Mouse (Mus musculus) c-Kit-positive CD71-negative TER-119-negative erythroid progenitor cells, embryonic 14.5 days (primary cell): Measurements from ENCODE around the gene Vipas39.
"Not testable (repeated sequence)": the region's sequence is repeated elsewhere in the genome, so short reads cannot be mapped to it uniquely, and the experiment has no call there.

ENCODE experiments used
- DNase-seq: peaks from one replicate; pipeline ENCODE4 v3.0.0-alpha.2; 2013; ENCODE audit warnings: low read depth

Gene Vipas39

DNA sequence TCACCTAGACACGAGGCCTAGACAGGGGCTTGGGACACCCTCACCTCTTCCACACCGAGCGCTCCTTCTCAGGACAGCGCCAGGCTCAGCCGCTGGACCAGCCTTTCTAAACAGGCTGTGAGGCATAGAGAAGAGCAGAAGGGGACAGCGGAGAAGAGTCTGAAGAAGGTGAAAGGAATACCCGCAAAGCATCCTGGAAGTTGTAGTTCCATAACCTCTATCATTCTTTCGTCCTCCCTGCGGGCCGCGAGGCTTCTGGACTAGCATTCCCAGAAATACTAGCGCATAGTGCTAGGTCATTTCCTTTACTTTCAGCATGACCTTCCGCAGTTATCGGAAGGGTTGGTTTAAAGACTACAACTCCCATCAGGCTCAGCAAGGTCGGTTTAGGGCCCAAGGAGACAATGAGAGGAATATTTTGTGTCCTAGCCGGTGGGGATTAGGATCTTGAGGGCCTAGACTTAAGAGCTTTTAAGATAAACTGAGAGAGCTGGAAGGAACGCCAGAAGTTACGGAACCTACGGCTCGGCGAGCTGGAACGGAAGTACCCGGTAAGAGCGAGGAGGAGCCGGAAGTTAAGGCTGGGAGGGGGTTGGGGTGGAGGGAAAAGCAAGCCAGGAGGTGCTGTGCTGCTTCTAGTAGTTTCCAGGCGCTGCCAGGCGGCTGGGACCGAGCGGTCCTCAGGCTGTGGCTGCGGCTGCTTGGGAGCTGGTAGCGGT, at the start of gene Vipas39, which contains the start of gene Ahsa1:
Gene Vipas39, minus strand, starts transcription at position 149 of the 719 bp plus-strand sequence.
Gene Ahsa1, plus strand, starts transcription at position 372 of the 719 bp plus-strand sequence.
- peak; percentile 93 for DNase-seq

DNA sequence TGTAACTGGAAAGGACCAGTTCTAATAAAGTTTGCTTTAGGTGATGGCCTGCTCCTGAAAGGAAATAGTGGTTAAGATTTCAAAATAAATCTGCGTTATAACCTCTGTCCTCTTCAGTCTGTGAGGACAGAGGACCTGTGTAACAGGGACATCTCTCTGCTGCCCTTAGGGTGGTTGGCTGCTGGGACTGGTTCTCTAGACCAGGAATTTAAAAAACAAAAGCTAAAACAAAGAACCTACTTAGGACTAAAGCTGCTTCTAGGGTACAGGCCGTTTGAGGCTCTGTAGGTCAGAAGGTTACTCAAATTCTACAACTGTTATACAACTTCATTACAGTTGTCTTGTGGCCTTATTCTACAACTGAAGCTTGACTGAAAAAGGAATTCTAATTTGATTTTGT, 47.0 kb upstream of the Vipas39 start:
- no peak for DNase-seq

DNA sequence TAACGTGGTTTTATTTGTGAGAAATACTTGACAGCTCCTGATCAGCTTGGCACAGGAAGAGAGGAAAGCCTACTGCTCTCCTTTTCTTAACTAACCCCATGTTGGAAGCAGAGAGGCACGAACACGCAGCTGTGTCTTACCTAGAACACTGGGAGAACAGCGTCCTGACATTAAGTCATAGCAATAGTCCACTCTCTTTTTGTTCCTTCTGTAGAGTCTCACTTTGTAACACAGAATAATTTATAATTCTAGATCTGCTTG, 40.5 kb upstream of the Vipas39 start:
- DNase-seq = not testable (repeated sequence)

DNA sequence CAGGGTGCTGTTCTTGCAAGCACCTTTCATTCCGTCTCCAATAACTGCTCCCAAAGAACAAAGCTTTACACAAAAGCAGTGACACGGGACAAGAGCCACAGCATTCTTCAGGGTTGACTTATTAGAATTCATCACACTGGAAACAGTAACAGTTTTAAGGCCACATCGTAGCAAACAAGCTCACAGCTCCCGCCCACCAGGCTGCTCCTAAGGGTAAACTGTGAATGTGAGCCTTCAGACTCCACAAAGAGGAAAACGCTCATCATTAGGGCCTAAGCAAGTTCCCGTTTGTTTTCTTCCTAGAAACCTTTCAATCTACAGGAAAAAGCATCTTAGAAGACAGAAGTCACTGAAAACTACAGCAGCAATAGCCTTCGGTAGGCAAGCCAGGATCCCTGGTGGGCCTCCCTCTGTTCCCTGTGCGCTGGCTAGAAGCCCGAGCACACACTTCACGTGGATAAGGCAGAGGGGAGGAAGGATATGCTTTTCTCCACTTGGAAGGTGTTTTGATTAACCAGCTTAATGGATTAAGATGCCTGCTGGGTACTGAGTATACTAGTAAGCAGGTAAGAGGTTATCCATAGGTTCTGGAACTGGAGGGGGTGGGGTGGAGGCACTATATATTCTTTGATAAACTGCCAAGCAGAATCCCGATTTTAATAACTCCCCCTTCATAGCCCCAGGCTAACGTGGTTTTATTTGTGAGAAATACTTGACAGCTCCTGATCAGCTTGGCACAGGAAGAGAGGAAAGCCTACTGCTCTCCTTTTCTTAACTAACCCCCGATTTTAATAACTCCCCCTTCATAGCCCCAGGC, 39.9 kb upstream of the Vipas39 start:
- DNase-seq = no peak

DNA sequence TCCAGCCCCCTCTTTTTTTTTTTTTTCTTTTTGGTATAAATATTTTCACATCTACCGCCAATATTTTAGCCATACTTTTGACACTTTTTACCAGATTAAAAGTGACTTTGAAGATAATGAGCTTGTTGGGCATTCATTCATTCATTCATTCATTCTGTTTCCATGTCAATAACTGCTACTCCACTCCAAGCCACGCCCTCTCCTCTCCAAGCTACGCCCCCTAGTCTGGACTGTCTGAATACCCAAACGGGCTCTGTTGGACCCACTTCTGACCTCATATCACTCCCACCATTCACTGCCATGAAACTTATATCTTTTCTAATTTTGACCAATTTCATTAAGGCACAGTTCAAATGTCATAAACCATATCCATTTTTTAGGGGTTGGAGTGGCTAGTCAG, 35.1 kb upstream of the Vipas39 start:
- DNase-seq = no peak

DNA sequence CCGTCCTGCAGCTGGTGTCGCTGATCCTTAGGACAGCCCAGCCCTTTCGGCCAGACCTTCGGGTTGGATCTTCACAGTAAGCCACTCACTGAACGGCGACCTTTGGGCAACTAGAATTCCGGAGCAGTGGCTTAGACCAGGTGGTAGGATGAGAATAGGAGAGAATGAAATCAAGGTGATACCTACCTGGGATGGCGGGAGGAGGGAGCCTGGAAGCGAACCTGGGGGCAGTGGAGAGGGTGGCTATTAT, 34.3 kb upstream of the Vipas39 start:
- DNase-seq = no peak

DNA sequence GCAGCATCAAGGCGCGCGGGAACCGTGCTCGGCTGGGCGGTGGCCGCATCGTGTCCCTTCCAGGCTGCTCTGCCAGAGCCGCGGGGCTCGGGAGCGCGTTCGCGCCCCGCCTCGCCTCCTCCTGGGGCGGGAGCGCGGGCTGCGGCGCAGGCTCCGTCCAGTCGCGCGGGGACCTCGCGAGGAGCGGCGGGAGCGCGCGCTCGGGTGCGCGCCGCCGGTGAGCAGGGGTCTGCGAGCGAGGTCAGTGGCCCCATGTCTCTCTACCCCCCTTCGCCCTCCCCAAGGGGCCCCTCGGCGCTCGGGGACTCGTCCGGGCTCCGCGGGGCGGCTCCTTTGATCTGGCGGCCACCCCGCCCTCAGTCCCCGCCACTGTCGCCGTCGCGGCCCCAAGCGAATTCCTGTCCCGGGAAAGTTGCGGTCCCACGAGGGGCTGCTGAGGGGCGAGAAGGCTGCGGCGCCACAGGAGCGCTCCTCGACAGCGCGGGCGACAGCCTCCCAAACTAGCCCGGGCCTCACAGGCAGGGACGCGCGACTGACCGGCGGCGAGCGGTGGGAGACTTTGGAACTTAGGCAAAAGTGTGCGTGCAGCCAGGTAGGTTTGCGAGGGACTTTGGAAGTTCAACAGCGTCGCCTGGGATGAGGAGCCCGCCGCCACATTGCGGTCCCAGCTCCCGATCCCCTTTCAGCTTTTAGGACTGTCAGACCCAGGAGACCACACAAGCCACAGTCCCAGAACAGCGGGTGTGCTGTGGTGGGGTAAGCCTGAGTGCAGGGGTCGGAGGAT, 33.8 kb upstream of the Vipas39 start, which contains the start of gene Ism2:
Gene Ism2, minus strand, starts transcription at position 49 of the 784 bp plus-strand sequence.
- DNase-seq = no peak

DNA sequence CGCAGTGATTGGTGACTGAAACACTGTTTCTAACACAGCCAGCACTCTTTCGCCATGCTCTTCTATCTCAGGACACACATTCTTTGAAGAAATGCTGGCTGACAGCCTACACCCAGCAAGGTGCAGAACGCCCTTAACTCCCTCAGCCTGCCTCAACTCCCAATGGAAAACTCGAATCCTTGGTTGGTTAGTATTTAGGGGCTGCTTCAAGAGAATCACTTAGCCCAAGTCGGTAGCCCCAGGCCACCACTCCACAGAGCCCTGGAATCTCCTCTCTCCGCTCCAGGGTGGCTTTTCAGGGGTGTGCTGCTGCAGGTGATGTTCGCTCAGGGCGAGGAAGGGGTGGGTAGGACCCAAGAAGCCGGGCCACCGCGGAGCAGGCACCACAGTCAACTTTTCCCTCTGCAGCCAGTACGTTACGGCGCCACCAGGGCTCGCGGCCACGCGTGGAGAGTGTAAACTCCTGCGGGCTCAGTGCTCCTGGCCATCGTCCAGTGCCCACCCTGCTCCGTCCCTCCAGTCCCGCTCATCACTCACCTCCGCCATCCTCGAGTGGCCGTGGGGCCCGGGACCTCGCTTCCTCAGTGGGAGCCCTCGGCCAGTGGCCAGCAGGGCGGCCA, 33.1 kb upstream of the Vipas39 start:
- DNase-seq = no peak

DNA sequence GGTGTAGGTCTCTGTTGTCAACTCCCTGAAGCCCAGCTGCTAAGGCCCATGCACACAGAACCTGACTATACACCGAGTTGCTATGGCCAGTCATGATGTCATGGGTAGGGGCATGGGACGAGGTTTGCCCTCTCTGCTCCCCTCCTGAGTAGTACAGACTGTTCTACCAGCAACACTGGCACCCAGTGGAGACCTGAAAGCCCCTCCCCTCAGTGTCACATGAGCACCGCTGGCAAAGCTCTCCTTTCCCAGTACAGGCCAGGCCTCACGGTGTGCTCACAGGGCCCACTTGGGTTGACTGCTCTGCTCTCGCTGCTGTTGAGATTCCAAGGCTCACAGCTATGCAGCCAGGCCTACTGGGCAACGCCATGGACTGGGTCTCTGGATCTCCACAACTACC, 27.9 kb upstream of the Vipas39 start:
- no peak for DNase-seq

DNA sequence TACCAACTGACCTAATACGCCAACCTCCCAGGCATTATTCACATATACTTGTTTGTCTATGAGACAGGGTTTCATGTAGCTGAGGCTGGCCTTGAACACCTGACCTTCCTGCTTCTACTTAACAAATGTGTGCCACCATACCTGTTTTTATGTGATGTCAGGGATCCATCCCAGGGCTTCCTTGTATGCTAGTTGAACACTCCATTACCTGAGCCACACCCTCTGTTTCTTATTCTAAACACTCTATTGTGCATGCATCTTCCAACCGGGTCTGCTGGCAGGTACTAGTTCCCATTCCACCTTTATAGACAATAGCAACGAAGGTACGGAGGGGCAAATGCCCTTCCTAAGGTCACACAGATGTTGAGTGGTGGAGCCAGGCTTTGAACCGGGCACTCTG, 23.0 kb upstream of the Vipas39 start:
- DNase-seq = no peak

DNA sequence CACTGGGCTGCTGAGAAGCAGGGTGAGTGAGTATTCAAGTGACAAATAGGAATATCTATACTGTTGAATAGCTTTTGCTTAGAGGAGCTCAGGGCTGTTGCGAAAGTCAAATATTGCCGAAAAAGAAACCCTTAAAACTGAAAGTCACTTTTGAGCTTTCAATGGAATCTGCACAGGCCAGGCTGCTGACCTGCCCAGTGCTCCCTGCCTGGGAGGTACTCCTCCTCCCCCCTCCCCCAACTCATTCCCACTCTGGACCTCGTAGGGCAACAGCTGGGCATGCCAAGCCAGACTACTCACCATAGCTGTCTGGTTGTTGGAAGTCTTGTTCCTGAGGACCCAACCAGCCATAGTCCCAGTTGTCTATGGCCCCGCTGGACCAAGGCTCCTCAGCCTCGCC, 18.7 kb upstream of the Vipas39 start:
- DNase-seq = no peak

DNA sequence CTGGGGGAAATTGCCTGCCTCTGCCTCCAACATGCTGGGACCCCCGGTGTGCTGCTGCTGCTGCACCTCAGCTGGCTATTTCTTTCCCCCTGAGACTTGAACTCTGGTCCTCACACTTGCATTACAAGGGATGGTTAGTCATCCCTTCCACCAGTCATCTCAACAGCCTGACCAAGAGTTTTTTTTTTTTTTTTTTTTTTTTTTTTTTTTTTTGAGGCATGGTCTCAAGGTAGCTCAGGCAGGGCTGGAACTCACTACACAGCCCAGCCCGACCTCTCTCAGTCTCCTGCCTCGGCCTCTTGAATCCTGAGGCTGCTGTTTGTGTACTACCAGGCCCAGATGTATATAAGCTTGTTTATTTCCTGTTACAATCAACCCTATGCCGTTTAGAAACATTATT, 18.2 kb upstream of the Vipas39 start:
- no peak for DNase-seq

DNA sequence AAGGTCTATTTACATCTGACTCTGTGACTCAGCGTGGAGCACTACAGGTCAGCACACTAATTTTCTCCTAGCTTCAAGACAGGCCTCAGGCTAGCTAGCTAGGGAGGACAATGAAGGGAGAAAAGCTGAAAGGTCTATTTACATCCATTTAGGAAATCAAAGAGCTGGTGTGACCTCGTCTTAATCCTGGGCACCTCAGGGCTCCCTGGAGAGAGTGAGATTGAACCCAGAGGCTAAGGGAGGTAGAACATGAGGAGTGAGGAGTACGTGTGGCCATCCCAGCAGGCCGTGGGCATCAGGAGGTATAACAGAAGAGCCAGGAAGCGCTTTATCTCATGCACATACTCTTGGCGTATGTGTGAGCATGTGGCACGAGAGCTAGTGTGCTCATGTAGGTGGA, 17.6 kb upstream of the Vipas39 start:
- no peak for DNase-seq

DNA sequence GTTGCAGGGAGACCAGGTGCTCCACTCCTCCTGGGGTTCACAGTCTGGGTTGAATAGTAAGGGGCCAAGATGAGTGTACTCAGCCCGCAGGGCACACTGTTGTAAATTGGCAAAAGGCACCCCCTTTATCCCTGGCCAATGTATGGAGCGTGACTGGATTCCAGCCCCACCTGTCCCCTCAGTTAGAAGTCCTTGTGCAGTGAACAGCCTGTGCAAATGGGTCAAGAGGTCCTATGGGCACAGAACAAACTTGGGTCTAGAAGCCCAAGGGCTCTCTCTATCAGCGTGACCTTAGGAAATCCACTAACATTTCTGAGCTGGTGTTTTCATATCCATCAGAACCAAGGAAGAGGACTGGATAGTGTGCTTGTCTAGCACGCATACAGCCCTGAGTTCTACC, 16.7 kb upstream of the Vipas39 start:
- no peak for DNase-seq

DNA sequence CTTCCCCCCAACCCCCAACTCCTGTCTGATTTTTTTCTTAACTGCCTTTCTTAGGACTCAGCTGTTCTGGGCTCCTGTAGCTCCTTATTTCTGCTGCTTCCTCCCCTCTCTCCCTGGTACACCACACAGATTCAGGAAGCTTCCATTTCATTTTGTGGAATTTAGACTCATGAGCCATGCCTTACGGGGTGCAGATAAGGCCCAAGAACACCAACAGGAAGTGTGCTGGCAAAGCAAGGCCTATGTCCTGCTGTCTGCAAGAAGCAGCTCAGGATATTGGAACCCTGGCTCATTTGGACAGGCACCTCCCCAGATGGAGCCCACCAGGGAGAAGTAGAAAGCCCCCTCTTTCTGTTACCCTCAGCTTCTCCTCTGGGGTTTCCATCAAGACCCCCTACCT, 15.7 kb upstream of the Vipas39 start:
- DNase-seq = no peak

DNA sequence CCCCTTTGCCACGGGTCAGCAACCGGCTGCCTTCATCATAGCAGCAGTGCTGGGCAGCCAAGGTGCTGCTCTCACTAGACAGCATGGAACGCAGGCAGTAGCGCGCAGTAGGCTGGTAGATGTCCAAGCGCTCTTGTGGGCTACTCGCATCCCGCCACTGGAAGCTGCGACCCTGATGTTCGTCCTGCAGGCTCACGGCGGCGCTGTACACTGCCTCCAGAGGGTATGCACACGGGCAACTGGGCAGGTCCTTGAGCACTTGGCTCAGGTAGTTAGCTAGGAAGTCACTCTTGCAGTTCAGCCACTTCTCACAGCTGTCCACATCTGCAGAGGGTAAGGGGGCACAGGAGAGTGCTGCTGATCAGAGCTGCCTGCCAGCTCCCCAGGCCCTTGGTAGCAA, 13.8 kb upstream of the Vipas39 start:
- no peak for DNase-seq

DNA sequence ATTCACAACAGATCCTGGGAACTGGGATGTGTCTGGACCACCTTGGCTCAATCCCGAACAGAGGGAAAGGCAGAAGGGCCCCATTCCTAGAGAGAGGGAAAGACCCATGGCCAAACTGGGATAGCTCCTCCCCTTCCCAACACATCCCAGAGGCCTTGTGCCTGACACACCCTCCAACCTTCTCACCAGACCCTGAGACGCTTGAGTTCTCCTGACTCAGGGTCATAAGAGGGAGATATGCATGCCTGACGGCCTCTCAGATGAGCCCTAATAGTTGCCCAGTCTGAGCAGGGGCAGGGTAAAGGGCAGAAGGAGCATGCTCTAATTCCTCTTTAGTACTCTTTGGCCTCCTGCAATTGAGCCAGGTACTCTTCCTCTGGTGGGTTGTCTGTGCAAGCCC, 13.3 kb upstream of the Vipas39 start:
- no peak for DNase-seq

DNA sequence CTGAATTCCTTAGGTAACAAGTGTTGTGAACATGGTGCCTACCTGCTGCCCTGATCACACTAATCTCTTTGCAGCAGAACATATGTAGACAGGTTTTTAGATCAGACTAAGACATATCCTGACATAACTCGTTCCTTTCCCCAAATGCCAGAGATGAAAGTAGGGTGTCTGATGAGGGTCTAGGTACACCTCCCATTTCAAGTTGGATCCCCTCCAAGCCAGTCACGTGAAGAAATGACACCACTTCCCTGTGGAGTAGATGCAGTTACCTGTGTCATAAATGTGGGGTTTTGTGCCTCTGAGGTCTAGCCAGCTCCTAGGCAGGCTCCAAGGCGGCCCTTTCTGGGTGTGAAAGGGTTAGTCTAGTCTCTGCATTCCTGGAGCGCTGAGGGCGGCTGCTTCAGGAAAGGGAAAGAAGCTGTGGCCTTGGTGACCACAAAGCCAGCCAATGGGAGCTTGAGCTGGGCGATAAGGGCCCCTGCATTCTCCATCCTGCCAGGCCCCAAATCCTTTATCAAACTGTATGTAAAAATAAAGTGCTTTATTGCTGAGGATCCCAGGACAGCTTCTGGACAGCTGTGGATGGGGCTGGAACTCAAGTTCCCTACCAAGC, 12.2 kb upstream of the Vipas39 start:
- no peak for DNase-seq

DNA sequence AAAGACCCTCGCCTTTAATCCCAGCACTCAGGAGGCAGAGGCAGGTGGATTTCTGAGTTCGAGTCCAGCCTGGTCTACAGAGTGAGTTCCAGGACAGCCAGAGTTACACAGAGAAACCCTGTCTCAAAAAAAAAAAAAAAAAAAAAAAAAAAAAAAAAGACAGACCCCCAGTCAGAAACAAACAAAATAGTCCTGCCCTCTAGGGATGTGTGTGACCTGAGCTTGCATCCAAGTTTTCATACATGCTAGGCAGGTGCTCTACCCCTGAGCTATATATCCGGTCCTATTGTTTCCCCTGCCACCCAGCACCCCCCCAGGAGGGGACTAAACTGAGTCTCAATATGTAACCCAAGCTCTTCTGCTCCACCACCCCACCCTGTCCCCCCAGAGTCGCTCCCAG, 11.2 kb upstream of the Vipas39 start:
- DNase-seq = not testable (repeated sequence)

DNA sequence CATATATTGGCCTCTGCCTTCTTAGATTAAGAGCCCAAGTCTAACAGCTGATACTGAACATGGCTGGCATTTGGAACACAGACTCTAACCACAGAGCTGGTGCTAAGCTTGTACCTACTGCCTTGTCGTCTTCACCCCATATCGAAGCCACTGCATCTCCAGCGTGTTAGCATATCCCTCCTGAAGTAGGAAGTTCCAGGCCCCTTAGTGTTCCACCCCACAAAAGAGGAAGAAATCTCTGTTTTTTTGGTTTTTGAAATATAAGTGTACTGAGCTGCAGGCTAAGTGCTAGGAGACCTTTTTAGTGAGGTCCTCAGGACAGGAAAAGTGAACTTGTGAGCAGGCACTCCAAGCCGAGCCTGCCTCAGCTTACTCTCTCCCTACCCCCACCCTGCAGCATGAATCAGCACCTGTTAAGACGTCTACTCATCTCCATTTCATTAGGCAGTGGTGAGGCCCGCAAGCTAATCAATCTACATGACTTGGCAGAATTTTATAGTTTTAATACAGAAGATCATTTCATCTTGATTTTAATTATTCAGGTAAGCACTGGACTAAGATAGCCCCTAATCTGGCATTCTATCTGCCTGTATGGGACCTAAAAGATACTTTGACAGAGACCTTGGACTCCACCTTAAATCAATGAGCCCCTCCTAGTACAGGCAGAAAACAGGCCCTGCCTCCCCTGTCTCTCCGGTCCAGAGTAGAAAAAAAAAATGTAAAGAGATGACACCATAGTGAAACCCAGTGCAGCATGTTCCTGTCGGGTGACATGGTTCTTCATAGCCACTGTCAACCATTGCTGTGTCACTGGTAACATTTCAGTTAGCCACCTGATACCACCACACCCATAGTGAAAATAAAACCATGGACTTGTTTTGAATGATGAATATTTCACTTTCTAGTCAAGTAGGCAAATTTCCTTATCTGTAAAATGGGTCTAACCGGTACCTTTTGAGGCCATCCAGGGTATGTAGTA, 9.1 kb upstream of the Vipas39 start:
- no peak for DNase-seq

DNA sequence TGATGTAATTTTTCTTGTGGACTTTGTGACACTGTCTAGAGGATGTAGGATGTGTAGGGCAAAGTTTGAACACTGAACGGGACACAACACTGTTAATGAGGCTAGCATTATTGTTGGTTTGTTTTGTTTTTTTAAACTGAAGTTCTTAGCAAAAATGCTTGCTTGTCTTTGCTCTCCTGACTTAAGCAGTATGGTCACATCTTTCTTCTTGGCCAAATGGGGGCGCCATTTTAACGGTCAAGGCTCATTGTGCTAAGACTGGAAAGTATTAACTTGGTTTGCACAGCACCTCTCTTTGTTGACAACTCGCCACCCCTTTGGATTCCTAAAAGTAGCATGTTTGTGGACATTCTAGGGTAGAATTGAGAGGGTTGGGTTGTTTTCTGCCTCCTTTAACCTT, 1.6 kb upstream of the Vipas39 start:
- DNase-seq = peak; percentile 49
